Mouse (Mus musculus): ENCODE data around the gene Gm47985. TPM values are rescaled to one million over a fixed set of nuclear protein-coding genes. Genes with fewer than 3 reads are reported as not detected.
"Not testable (repeated sequence)": the region's sequence is repeated elsewhere in the genome, so short reads cannot be mapped to it uniquely, and the experiment has no call there.

Gm47985 gene
- total RNA-seq (2015; ENCODE audit: low replicate concordance), result 2.7 and 8.6 TPM in 2 replicates
- total RNA-seq (2017; ENCODE audit: low replicate concordance), result 4.9 and 6.6 TPM in 2 replicates

DNA sequence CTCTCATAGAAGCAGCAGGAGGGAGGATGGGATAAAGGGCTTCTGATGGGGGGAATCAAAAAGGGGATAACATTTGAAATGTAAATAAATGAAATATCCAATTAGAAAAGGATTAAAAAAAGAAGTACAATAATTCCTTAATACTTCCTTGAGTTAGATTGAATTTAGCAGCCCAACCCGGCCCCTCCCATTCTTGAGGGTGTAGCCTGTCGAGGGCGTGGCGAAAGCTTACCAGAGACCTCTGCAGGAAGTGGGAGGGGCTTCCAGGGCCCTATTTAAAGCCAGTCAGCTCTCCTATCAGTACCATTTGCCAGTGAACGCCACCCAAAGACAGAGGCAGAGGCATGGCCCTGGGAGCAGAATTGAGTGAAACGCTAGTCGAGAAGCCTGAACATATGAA, at the start of gene Gm47985:
Gene Gm47985, plus strand, starts transcription at position 272 of the 400 bp plus-strand sequence.
- ATAC-seq (replicated peaks; ENCODE audit: low FRiP score, poor library complexity, severe bottlenecking), result peak; percentile 68

DNA sequence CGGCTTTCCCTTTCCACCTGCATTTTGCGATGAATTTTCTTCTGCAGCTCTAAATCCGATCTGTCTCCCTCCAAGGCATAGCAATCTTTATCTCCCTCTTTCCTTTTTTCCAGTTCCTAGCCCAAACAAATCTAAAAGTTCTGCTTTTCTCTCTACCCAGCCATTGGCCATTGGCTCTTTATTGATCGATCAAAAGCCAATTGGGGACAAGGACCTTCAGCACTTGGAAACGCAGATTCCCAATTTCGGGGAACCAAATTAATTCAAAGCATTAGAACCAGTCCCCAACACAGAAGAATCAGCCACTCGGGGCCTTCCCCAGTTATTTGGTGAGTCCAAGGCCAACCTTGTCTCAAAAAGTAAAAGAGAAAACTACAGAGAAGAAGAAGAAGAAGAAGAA, 49.7 kb upstream of the Gm47985 start:
- ATAC-seq (replicated peaks; ENCODE audit: low FRiP score, poor library complexity, severe bottlenecking), result no peak

DNA sequence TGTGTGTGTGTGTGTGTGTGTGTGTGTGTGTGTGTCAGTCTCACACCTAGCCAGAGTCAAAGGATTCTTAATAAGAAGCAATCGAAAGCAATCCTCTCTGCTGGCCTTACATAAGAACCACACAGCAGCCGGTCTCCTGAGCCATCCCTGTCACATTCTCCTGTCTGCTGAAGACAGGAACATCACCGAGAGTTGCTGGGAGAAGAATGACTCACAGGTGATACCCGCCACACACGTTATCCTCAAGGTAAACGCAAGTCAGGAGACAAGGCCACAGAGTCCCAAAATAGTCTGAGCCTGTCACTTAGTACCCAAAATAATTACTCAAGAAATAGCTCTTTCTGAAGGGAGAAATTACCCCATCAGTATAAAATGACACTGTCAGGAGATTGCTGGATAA, 43.9 kb upstream of the Gm47985 start:
- ATAC-seq (replicated peaks; ENCODE audit: low FRiP score, poor library complexity, severe bottlenecking), result no peak

- no peak for ATAC-seq (replicated peaks; ENCODE audit: low FRiP score, poor library complexity, severe bottlenecking)
Observed at GRCm38 (mm10) chr1:151140956-151141355, 41.4 kb upstream of the Gm47985 start.

DNA sequence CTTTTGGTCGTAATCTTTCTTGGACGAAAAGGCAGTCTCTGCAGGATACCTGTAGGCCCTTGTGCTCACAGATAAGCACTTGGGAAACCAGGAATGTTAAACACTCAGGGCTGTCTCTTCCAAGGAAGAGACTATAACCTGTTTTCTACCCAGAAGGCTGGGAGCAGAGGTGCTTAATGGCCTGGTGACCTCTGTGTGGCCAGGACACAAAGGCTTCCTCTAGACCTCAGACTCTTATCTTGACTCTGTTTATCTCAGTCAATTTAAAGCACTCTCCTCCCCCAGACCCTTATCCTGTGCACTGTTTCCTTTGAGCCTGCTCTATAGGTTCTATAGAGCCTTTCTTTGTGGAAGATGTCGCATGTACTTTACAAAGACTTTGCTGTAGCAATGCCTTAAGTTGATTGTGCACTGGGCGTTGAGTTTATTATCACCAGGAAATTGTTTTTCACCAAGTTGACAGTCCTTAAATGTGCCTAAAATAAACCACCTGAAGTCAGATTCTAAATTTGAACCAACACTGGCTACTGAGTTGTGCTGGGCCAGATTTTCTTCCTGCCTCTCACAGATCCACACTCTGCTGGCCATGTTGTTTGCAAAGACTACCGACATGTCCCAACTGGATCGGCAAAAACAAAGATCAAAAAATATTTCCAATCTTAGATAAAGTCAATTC, 37.7 kb upstream of the Gm47985 start:
- ATAC-seq (replicated peaks; ENCODE audit: low FRiP score, poor library complexity, severe bottlenecking), result no peak

- ATAC-seq (replicated peaks; ENCODE audit: low FRiP score, poor library complexity, severe bottlenecking), result no peak
Observed at GRCm38 (mm10) chr1:151147801-151148200, 34.5 kb upstream of the Gm47985 start.

DNA sequence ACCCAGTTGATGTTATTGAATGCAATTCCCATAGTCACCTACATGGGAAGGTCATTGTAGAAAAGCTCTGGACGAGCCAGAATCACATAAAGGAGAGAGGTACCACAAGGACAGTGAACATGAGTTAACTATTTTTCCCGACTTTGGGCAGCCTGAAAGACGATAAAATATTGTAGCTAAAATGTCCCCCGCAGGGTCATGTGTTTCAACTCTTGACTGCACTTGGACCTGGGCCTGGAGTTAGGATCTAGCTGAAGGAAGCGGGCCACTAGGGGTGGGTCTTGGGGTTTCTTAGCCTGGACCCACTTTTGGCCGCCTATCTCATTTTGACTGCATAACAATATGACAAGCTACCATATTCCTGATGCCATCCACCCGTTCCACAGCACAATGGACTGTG, 32.1 kb upstream of the Gm47985 start:
- ATAC-seq (replicated peaks; ENCODE audit: low FRiP score, poor library complexity, severe bottlenecking), result no peak

DNA sequence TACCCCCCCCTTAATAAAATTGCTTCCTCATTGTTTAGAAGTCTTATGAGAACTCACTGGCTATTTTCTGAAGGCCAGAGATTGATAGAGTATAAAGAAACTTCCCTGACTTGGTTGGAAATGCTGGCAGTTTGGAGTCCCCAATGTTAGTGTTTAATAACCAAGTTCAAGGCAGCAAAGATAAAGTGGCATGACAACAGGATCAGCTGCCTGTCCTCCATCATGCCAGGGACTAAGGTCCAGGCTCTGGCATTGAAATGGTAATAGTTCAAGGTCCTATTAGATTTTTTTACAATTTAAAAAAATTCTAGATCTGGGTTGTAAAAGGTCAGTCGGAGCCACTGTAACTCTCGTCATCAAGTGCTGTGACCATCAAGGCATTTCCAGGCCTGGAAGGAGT, 31.2 kb upstream of the Gm47985 start:
- no peak for ATAC-seq (replicated peaks; ENCODE audit: low FRiP score, poor library complexity, severe bottlenecking)

- ATAC-seq (replicated peaks; ENCODE audit: low FRiP score, poor library complexity, severe bottlenecking), result no peak
Observed at GRCm38 (mm10) chr1:151153056-151153652, 29.2 kb upstream of the Gm47985 start.

DNA sequence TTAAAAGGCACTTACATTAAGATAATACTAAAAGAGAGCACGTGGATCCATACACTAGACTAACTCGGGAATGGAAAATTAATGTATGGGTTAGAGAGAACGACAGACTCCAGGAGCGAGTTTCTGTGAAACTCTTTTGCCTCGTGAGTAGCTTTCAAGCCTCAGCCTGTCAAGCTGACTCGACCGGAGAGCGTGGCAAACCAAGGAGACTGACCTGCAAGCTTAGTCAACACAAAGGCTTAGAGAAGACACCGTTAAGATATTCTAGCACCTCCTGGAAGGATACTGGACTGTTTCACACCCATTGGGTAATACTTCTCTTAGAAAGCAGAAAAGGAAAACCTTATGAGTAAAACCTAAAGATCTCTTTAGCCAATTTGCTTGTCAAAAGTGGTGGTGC, 28.2 kb upstream of the Gm47985 start:
- ATAC-seq (replicated peaks; ENCODE audit: low FRiP score, poor library complexity, severe bottlenecking), result not testable (repeated sequence)

DNA sequence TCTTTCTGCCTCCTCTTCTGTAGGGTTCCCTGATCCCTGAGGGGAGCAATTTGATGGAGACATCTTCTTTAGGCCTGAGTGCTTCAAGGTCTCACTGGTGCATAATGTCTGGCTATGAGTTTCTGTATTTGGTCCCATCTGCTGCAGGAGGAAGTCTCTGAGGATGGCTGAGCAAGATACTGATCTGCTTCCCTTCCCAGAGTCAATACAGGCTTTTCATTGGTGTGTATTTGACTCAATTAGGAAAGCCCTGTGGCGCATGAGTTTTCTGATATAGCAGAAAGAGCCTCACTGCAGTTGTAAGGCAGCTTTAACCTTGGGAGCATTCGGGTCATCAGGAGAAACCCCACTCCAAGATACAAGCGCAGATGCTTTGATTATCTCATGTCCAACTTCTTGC, 26.2 kb upstream of the Gm47985 start:
- no peak for ATAC-seq (replicated peaks; ENCODE audit: low FRiP score, poor library complexity, severe bottlenecking)

DNA sequence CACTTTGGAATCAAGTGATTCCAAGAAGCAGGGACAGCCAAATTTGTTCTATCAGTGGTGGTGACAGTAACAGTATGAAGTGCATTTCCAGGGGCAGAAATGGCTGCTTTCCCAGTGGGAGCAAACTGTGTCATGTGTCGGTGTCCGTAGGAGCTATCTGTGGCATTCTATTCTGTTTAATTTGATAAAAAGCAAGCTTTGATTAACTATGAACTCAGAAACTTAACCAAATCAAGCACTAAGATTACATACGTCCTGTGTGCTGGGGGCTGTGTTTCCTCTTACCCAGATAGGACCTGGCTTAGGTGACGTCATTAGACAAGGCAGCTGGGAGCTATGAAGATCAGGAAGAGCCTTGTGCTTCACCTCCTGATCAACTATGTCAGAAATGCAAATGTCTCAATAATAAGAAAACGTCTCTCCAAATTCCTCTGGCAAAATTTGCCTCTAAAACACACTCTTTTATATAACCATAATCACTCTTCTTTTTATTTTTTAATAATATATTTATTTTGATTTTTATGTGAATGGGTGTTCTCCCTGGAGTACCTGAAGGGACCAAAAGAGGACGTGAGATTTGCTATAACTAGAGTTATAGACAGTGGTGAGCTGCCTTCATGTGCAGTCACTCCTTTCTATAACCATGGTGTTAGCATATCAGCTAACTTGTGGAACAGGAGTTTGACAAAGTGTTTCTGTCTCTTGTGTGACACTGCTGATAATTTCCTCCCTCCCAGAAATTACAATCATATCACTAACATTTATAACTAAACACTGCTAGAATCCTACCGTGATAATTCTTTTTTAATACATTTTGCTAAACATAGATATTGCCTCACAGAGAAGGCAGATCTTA, 25.3 kb upstream of the Gm47985 start:
- ATAC-seq (replicated peaks; ENCODE audit: low FRiP score, poor library complexity, severe bottlenecking), result no peak

- no peak for ATAC-seq (replicated peaks; ENCODE audit: low FRiP score, poor library complexity, severe bottlenecking)
Observed at GRCm38 (mm10) chr1:151157963-151158856, 24.1 kb upstream of the Gm47985 start.

GRCm38 (mm10) chr1:151158857-151159510, 23.4 kb upstream of the Gm47985 start:
- no peak for ATAC-seq (replicated peaks; ENCODE audit: low FRiP score, poor library complexity, severe bottlenecking)

DNA sequence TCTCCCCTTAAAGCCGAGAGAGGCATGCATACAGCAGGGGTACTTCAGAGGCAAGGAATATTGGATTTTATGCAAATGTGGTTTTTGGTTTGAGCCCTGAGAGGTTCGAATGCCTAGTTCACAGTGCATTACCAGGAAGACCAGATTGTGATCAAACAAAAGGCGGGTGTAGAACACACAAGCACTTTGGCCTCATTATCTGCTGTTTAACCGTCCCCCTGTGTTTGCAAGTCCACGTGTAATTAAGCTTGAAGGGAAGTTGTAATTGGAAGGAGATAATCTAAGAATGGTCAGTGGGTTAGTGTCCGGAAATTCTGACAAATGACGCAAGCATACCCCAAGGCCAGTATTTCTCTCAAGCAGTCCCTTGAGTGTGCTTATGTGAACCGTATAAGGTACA, 16.3 kb upstream of the Gm47985 start:
- ATAC-seq (replicated peaks; ENCODE audit: low FRiP score, poor library complexity, severe bottlenecking), result no peak

DNA sequence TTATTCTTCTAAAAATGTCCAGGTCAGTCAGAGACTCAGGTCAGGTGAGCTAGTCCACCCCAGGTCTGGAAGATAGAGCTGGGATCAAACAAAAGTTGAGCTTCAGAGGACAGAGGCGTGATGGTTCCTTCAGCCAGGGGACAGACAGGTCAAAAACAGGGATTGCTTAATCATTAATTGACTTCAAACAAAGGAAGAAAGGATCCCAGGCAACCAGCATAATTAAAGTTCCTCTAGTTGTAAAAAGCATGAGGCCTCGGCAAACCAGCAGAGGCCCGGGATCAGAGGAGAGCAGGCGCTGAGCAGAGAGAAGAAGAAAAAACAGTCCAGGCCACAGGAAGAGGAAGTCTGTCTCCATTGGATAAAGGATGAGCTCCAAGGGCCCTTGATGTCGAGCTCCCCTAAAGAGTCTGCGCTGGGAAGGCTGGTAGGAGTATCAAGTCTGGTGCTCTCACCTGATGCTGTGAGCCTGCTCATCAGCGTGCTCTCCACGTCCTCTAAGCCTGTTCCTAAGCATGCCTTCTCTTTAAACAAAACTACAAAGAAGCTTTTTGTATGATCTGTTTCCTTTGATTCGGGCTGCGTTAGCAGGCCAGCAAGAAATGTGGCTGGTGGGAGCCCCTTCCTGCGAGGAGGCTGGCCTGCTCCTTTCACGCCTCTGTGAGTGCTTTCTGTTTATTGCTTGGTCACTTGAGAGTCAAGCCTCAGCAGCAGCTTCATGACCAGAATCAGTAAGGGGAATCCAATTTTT, 14.9 kb upstream of the Gm47985 start:
- ATAC-seq (replicated peaks; ENCODE audit: low FRiP score, poor library complexity, severe bottlenecking), result no peak

DNA sequence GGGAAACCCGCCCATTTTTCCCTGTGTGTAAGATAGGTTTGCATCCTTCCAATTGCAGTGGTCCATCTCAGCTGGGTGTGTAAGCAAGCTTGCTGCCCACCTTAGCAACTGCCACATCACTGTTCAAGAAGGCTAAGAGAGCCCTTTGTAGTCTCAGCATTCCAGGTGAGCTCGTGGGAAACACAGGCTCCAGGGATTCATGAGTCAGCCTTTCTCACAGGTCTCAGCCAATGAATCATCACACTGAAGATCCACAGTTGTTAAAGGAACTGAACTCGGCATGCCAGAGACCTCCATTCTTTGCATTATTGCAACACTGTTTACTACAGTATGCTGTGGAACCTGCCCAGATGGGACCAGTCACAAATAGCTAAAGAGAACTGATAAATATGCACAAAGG, 13.7 kb upstream of the Gm47985 start:
- ATAC-seq (replicated peaks; ENCODE audit: low FRiP score, poor library complexity, severe bottlenecking), result 0 out of 2 replicates have a peak, but pooled peaks have one; percentile 32

Measured in erythroblast, adult 5-6 weeks (primary cell).